Mouse (Mus musculus) spleen, embryonic (tissue): ENCODE data around the gene Akt1s1.

Experiments used
- CTCF ChIA-PET: fragments of 350-600 bp; sonication (Branson Sonifier 250); formaldehyde crosslinking; loops from one replicate; lab custom pipeline; 2022; lab: Charles Lee

Akt1s1 gene

DNA sequence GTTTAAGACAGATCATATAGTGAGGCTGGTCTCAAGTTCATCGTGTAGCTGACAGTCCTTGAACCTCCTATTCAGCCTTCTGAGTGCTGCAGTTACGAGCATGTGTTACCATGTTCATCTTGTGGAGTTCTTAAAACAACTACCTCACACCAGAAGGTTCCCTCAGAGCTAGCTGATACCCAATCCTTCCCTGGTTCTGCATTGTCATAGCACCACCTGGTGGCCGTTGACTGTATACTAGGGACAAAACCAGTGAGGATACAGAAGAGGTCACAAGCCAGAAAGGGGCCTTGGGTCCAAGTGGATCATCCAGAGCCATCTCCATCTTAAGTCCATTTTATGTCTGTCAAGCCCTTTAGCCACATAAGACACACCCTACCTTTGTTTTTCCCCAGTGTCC, 23.9 kb upstream of the Akt1s1 start:
- CTCF ChIA-PET = interaction anchor here (0.6 to 1.3 kb wide), 3 partner anchors 39 to 100 kb away, joined by 3 to 7 read pairs (median 3); no protein-coding TSS in a partner anchor

DNA sequence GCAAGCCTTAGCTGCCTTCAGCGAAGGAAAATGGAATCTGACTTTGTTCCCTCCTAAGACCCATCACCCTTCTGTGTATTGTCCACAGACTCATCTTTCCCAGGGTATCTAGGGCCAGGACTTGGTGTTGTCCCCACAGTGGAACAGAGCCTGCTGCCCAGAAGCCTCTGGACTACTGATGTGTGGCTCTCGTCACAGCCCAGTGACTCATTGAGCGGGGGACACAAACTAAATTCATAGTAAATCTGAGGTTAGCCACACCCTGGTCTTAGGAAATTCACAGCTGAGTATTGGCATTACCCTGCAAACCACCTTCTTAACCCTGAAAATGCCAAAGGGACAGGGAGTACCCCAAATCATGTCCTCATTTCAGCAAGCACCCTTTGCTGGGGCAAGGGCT, 22.0 kb upstream of the Akt1s1 start:
- CTCF ChIA-PET = interaction anchor here (0.6 to 1.4 kb wide), 3 partner anchors 23 to 134 kb away, joined by 3 read pairs; no protein-coding TSS in a partner anchor

DNA sequence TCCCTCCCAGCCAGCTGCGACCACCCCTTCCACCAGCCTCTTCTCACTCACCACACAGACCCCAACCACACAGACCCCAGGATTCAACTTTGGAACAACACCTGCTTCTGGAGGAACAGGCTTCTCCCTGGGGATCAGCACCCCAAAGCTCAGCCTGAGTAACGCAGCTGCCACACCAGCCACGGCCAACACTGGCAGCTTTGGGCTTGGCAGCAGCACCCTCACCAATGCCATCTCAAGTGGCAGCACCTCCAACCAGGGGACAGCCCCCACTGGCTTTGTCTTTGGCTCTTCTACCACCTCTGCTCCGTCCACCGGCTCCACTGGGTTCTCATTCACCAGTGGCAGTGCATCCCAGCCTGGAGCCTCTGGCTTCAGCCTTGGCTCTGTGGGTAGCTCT, 20.1 kb upstream of the Akt1s1 start:
- CTCF ChIA-PET = interaction anchor here (0.8 kb wide), 1 partner anchor 124 kb away, joined by 3 read pairs; no protein-coding TSS in a partner anchor

DNA sequence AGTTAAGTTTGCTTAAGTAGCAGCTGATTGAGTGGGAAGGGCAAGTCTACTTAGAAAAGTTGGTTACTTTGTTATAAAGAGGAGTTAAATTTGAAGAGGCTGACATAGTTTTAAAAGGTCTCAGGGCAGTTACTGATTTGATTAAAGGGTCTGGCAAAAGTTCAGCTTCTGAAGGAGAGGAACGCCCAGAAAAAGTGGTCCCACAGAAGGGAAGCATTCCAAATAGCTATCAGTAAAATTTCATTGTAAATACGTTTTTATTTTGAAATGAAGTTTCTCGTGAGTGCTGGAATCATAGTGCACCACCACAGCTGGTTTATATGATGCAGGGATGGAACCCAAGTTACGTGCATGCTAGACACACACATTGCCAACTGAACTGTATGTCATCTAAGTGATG, 16.0 kb upstream of the Akt1s1 start:
- CTCF ChIA-PET = no interaction called here

DNA sequence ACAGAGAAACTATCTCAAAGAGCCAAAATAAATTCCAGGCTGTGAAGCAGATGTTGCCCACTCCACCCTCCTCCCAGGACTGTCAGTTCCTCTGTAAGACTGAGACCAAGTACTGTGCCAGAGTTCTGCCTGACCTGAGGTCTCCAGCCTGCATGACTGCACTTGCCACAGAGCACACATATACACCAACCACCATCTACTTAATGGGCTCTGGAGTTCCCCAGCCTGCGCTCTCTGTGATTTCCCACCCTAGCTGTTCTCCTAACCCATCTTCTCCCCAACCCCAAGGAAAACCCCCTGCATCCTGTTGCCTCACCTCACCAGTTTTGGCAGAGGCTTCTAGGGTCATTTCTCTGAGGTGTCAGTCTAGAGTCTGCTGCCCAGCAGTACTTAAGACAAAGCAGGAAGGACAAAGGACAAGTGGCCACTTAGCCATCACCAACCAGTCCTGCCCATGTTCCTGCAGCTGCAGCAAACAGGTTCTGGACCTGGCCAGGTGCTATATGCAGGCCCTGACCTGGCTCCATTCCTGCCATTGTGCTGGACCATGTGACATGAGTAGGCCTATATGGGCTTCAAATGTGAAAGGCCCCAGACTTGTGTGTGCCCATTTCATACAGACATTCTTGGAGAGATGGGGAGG, 13.3 kb upstream of the Akt1s1 start:
- CTCF ChIA-PET = no interaction called here

DNA sequence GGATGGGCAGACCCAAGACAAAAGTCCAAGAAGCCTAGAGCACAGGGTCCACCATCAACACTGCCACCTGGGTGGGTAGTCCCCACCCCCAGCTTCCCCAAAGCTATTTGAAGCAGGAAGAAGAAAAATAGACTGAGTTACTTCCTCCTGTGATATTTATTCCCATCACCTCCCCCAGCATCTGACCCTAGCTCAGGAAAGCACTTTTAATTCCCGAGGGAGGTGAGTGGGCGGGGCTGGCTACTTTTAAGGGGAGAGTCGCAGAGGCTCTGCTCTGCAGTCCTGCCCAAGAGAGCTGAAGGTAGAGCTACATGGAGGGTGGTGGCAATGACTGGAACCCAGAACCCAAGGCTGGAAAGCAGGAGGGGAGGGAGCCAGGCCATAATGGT, 12.8 kb upstream of the Akt1s1 start:
- CTCF ChIA-PET = interaction anchor here (0.7 kb wide), 1 partner anchor 11 kb away, joined by 3 read pairs; no protein-coding TSS in a partner anchor

DNA sequence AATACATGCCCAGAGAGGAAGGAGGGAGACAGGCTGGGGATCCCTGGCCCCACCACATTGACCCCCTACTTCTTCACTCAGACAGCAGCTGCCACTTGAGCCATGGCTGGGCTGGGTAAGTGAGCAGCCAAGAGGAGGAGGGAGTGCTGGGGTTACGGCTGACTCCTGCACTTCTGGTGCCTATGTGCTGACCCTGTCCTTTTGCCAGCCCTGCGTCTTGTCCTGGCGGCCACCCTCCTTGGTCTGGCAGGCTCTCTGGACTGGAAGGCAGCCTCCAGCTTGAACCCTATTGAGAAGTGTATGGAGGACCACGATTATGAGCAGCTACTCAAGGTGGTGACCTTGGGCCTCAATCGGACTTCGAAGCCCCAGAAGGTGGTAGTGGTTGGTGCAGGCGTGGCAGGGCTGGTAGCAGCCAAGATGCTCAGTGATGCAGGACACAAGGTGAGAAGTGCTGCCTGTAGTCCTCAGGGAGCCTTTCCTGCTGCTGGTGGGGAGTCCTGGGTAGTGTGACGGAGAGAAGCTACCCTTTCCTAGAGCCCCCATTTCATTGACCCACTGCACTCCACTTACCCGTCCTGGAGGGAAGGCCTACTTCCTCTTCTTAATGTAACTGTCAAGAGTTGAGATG, 12.3 kb upstream of the Akt1s1 start:
- CTCF ChIA-PET = interaction anchor here (0.7 kb wide), 1 partner anchor 11 kb away, joined by 3 read pairs; no protein-coding TSS in a partner anchor

DNA sequence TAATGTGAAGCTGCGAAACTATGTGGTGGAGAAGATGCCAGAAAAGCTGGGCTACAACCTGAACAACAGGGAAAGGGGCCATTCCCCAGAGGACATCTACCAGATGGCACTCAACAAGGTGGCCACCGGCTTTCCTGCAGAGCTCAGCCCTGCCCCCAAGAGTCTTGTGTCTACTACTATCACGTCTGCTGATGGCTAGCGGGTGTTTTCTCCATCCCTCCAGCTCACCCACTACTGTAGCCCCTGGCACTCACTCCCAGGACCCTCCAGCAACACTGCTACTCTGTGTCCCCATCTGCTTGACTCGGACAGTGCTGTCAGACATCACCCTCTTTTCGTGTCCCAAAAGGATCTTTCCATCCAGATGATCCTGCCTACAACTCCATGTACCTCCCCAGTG, 10.7 kb upstream of the Akt1s1 start:
- CTCF ChIA-PET = interaction anchor here (0.6 to 1.3 kb wide), 2 partner anchors 14 to 101 kb away, joined by 4 to 8 read pairs; no protein-coding TSS in a partner anchor

DNA sequence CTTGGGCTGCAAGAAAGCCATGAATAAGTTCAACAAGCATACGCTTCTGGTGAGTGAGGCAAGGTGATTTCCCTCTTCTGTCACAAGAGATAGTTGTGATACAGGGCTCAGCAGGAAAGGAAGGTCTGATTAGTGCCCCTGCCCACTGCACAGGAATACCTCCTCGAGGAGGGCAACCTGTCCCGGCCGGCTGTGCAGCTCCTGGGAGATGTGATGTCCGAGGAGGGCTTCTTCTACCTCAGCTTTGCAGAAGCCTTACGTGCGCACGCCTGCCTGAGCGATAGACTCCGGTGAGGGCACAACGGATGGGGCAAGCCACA, 9.7 kb upstream of the Akt1s1 start:
- CTCF ChIA-PET = interaction anchor here (0.9 kb wide), 1 partner anchor 29 kb away, joined by 3 read pairs; no protein-coding TSS in a partner anchor

DNA sequence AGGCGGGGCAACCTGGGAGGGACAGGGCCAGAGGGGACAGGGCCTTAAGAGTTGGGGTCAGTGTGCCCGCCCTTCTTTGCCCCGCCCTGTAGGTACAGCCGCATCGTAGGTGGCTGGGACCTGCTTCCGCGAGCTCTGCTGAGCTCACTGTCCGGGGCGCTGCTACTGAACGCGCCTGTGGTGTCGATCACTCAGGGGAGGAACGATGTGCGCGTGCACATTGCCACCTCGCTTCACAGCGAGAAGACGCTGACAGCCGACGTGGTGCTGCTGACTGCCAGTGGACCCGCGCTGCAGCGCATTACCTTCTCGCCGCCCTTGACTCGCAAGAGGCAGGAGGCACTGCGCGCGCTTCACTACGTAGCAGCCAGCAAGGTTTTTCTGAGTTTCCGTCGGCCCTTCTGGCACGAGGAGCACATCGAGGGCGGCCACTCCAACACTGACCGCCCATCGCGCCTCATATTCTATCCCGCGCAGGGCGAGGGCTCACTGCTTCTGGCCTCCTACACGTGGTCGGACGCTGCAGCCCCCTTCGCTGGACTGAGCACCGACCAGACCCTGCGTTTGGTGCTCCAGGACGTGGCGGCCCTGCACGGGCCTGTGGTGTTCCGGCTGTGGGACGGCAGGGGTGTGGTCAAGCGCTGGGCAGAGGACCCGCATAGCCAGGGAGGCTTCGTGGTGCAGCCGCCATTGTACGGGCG, 9.2 kb upstream of the Akt1s1 start:
- CTCF ChIA-PET = interaction anchor here (0.9 kb wide), 1 partner anchor 29 kb away, joined by 3 read pairs; no protein-coding TSS in a partner anchor

DNA sequence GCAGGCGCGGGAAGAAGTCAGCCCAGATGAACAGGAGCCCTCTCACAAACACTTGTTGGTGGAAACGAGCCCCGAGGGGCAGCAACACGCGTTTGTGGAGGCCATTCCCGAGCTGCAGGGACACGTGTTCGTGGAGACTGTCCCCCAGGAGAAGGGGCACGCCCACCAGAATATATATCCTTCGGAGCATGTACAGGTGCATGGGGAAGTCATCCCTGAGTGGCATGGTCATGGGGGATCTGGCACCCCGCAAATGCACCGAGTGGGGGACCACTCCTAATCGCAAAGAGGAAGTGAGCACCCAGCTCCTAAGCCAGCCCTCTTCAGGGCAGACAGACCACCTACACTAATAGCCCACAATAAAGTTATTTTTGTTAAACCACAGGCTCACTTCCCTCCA, 8.4 kb upstream of the Akt1s1 start:
- CTCF ChIA-PET = interaction anchor here (1.0 kb wide), 1 partner anchor 20 kb away, joined by 9 read pairs; no protein-coding TSS in a partner anchor

DNA sequence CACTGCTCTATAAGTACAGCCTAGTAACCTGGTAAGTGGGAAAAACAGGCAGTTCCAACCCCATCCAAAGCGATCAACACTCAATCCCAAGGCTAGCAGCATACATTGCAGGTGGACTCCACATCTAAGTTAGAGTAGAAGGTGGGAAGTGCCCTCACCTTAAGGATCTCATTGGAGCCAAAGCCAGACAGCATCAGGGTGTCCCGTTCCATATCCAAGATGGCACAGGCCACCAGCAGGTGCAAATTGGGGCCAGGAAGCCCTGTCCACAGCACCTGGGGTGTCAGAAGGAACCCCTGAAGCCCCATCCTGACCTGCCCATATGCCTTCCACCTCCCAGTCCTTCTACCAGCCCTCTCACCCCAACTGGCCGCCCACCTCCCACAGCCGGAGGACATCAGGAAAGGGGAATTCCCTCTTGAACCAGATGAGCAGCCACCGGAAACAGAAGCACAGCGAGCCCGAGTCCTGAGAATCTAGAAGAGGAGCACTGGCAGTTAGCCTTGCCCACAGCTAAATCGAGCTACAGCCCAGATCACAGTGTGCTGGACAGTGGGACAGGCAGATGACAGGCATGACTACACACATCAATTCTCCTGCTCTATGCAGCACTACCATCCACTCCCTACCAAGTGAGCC, 6.8 kb upstream of the Akt1s1 start:
- CTCF ChIA-PET = no interaction called here

DNA sequence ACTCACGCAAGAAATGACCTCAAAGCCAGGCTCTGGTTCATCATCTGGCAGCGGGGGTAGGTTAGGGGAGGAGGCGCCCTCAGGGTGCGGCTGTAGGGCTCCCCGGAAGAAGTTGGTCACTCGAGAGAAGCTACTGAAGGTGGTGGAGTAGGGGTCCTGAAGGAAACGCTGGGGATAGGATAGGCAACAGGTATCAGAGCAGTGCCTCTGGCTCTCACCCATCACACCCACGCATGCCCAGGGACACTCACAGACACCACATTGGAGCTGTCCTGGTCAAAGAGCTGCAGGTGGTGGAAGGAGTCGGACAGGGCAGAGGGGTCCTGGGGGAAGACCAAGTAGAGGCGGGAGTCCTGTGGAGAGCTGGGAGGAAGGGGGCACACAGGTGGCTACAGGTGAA, 3.8 kb upstream of the Akt1s1 start:
- CTCF ChIA-PET = no interaction called here

DNA sequence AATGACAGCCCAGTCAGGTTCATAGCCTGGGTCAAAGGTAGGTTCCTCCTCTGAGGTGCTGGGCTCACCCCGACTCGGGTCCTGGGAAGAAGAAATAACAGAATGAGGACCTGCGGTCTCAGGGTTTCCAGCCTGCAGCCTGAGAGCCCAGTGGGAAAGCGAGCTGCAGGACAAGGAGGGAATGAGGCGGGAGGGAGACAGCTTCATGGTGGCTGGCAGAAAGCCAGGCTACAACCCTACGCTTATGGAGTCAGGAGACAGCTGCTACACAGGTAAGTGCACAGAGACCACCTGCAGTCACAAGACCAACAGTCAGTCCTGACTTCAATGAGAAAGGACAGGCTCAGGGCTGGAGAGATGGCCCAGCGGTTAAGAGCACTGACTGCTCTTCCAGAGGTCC, 2.0 kb upstream of the Akt1s1 start:
- CTCF ChIA-PET = interaction anchor here (1.1 kb wide), 1 partner anchor 10 kb away, joined by 3 read pairs; no protein-coding TSS in a partner anchor

DNA sequence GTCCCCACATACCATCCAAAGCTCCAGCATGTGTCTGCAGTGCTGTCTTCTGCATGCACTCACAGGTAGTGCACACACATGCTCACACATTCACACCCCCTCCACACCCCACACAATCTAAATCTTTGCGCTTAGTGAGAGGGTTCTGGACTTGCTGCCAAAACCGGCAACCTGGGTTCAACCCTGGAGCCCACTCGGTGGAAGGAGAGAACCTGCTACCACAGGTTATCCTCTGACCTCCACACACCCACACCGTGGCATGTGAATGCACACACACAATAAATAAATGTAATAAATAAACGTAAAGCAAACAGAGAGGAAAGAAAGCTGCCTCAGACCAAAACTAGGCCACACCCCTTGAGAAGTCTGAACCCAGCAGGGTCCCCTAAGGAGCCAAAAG, 1.0 kb upstream of the Akt1s1 start:
- CTCF ChIA-PET = interaction anchor here (1.1 kb wide), 1 partner anchor 11 kb away, joined by 3 read pairs; no protein-coding TSS in a partner anchor

DNA sequence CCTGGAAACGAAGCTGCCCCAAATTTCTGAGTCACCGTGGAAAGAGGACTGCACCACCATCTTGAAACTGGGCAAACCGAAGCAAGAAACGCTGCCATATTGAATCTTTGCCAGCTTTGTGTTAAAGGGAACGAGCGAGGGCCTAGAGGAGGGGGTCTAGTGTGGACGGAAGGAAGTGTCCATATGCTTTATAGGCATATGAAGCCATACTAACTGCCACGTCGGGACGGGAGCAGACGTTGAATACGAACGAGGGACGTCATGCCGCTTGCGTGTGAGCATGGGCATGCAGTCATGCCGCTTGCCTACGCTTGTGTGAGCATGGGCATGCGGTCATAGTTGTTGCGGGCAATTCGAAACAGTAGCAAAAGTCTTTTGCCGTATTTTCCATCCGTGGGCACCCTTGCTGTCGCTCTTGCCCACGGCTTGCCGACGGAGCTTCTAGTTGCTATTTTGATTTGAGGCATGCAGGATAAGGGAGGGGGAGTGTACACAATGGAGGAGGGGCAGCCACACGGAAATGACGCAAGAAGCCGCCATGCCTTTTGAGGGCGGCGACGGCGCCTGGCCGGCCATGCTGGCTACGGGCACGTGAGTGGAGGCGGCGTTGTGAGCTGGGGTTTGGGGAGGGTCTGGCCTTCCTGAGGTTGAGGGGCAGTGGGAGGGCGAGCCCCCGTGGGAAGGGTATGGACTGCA, 773 bp downstream of the Akt1s1 start:
- CTCF ChIA-PET = interaction anchor here (0.5 to 1.2 kb wide), 4 partner anchors 23 to 267 kb away, joined by 3 to 5 read pairs (median 3); no protein-coding TSS in a partner anchor

DNA sequence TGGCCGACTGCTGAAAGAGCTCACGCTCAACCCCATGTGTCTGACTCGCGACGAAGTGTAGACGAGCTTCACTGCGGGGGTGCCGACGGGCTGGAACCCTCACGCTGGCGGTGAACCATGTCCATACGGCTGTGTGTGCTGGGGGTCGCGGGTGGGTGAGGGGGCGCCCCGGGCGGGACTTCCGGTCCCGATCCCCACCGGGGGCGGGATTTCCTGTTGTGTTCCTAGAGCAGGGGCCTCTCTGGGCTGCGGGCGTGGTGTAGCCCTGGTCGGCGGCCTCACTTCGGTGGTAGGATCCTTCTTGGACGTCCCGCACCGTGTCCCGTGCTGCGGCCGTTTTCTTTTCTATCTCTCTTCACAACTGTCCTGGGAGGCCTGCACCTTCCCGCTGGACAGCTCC, 1.4 kb downstream of the Akt1s1 start:
- CTCF ChIA-PET = interaction anchor here (0.5 to 1.2 kb wide), 4 partner anchors 24 to 267 kb away, joined by 3 to 5 read pairs (median 3); no protein-coding TSS in a partner anchor

DNA sequence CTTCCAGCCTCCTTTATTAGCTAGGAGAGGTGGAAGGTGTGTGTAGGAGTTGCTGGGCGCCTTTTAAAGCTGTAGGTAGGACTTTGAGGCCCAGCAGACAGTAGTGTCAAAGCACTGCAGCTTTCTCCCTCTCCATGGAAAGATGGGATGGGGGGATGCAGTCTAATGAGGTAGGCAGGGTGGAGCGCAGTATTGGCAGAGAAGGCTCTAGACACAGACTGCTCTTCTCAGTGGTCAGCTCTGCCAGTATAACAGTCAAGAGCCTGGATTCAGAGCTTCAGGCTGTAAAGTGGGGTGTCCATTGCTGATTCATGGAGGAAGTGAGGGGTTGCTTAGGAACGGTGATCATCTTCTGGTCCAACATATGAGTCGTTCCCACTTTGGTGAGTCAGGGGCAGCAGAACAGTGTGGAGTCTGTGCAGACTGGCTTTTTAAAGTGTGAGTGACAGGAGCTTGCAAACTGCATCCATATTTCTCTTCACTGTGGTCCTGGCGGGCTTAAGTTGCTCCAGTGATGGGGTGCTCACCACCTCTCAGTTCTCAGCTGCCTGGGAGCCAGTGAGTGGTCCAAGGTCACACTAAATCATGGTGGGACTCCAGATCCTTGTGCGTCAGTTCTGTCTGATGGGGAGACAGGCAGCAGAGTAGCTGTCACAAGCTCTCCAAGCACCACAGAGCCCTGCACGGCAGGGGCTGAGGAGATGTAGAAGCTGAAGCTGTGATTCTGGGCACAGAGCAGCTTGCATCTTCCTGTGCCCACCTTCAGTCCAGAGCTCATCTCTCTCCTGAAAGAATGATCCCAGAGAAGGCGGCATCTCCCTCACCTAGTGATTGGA, 2.2 kb downstream of the Akt1s1 start:
- CTCF ChIA-PET = no interaction called here

DNA sequence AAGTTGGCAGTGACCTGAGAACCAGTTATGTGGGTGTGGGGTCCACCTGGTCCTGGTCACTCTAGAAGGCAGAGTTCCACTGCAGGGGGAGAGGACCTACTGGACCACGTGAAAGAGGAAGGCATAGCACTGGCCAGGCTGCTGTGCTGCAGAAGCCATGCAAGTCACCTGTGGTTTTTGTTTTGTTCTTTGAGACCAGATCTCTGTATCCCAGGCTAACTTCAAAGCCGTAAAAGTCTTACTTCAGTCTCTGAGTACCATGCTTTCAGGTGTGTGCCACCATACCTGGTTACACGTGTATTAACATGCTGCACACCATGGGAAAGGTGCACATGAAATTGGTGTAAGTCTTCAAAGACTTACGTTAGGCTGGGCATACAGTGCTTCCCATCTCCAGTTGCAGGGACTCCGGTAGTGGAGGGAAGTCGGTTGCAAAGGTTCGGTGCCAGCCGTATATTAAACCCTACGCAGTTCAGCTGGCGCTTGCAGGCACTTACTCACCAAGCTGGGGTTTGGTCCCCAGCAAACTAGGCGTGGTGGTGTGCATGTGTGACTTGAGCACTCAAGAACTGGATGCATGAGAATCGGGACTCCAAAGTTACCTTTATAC, 2.9 kb downstream of the Akt1s1 start:
- CTCF ChIA-PET = no interaction called here
